ENCODE assay signal across 14 mouse cellular contexts in genomic region chr4:141649244-141649643, GRCm38 (mm10). TPM values are rescaled to one million over a fixed set of nuclear protein-coding genes. Genes with fewer than 3 reads are reported as not detected.
DNase-seq lines count a peak whose midpoint lies in the region; ATAC-seq lines count a peak whose summit lies in the region.
"Had no signal": no experiment of that assay in that cellular context is flagged by ENCODE, and none has a peak within 500 bp of the region (broad histone marks: within the 10 kb centered on the region; RNA-seq: fewer than 3 reads in every experiment).

No protein-coding gene starts in this region.

- H3K27ac ChIP-seq in hindbrain, embryonic 13.5 days, result peak overlapping the region; percentile 70
- H3K27ac ChIP-seq in hindbrain, embryonic 11.5 days (ENCODE audit: low read depth, low read length), result no peak overlapping the region
- peak overlapping the region; percentile 63 for H3K27ac ChIP-seq in neural tube, embryonic 15.5 days (replicated peaks)

- ATAC-seq in hindbrain, embryonic 13.5 days (ENCODE audit: low FRiP score), result no peak
- no peak for ATAC-seq in hindbrain, embryonic 11.5 days (ENCODE audit: low FRiP score)
- ATAC-seq in neural tube, embryonic 15.5 days (ENCODE audit: low FRiP score), result peak; percentile 33; the same call in 1 of the 2 replicates
- ATAC-seq in erythroid progenitor cell, adult 5-6 weeks (replicated peaks; ENCODE audit: low FRiP score, poor library complexity, severe bottlenecking), result no peak
- ATAC-seq: inflammation-experienced regulatory T-cells, adult 6 months had no signal

- no peak overlapping the region for H3K4me3 ChIP-seq in hindbrain, embryonic 13.5 days
- H3K4me3 ChIP-seq in hindbrain, embryonic 11.5 days (ENCODE audit: low read depth, low read length), result no peak overlapping the region
- no peak overlapping the region for H3K4me3 ChIP-seq in neural tube, embryonic 15.5 days (replicated peaks)

- 0 out of 2 replicates have a peak overlapping the region, but pooled peaks have one; percentile 19 for H3K4me2 ChIP-seq in hindbrain, embryonic 13.5 days
- H3K4me2 ChIP-seq in hindbrain, embryonic 11.5 days (replicated peaks; ENCODE audit: low read depth, low read length), result no peak overlapping the region
- H3K4me2 ChIP-seq in neural tube, embryonic 15.5 days, result 0 out of 2 replicates have a peak overlapping the region, but pooled peaks have one; percentile 15

- peak; percentile 47 to 58 for DNase-seq in cerebellum, postnatal 10 days
- no peak for DNase-seq in cerebellum, adult 18-20 months
- no peak for DNase-seq in hindbrain, embryonic 11.5 days (ENCODE audit: low spot score)
- peak; percentile 68 to 77 for DNase-seq in right cerebral cortex, postnatal 10 days (ENCODE audit: low spot score in 2 of 2)
- DNase-seq in right cerebral cortex, postnatal 14 days, result no peak
- DNase-seq: cerebellum, postnatal 25 days; gastrocnemius, postnatal 36 days; kidney, postnatal 10 days; lung, postnatal 14 days had no signal

- peaks cover 40% of the 10 kb centered on the region for H3K4me1 ChIP-seq in hindbrain, embryonic 13.5 days (replicated peaks)
- no peaks in the 10 kb centered on the region for H3K4me1 ChIP-seq in hindbrain, embryonic 11.5 days (replicated peaks; ENCODE audit: control insufficient read depth, insufficient read depth, low read length)
- peaks cover 21% of the 10 kb centered on the region for H3K4me1 ChIP-seq in neural tube, embryonic 15.5 days

- no peaks in the 10 kb centered on the region for H3K27me3 ChIP-seq in hindbrain, embryonic 13.5 days
- no peaks in the 10 kb centered on the region for H3K27me3 ChIP-seq in hindbrain, embryonic 11.5 days (ENCODE audit: control insufficient read depth, insufficient read depth, low read length)
- H3K27me3 ChIP-seq in neural tube, embryonic 15.5 days (replicated peaks), result no peaks in the 10 kb centered on the region

- 62% methylated on average over 6 of the region's 6 CpGs for WGBS in hindbrain, embryonic 13.5 days
- 80% methylated on average over 6 of the region's 6 CpGs for WGBS in hindbrain, embryonic 11.5 days
- 68% methylated on average over 6 of the region's 6 CpGs for WGBS in neural tube, embryonic 15.5 days

- H3K9ac ChIP-seq in hindbrain, embryonic 13.5 days, result no peak overlapping the region
- no peak overlapping the region for H3K9ac ChIP-seq in hindbrain, embryonic 11.5 days (ENCODE audit: low read depth, low read length)
- H3K9ac ChIP-seq in neural tube, embryonic 15.5 days (replicated peaks), result no peak overlapping the region

- peaks cover 32% of the 10 kb centered on the region for H3K36me3 ChIP-seq in hindbrain, embryonic 13.5 days
- no peaks in the 10 kb centered on the region for H3K36me3 ChIP-seq in hindbrain, embryonic 11.5 days (ENCODE audit: control insufficient read depth, insufficient read depth, low read length)
- peaks cover 14% of the 10 kb centered on the region for H3K36me3 ChIP-seq in neural tube, embryonic 15.5 days

- no peaks in the 10 kb centered on the region for H3K9me3 ChIP-seq in hindbrain, embryonic 13.5 days
- no peaks in the 10 kb centered on the region for H3K9me3 ChIP-seq in hindbrain, embryonic 11.5 days (ENCODE audit: control insufficient read depth, low read length)
- H3K9me3 ChIP-seq in neural tube, embryonic 15.5 days (replicated peaks), result no peaks in the 10 kb centered on the region

RNA-seq across cellular contexts. Expression of gene Plekhm2, which starts 15.5 kb away (rescaled TPM):
- 6.9 and 8.2 TPM in 2 replicates for polyA plus RNA-seq in hindbrain, embryonic 13.5 days (2015; fragmentation: Nextera tagmentation; extraction: Ambion mirVana)
- 2.5 and 3.0 TPM in 2 replicates for polyA plus RNA-seq in hindbrain, embryonic 11.5 days (2014; fragmentation: Nextera tagmentation; extraction: Ambion mirVana)
- 6.8 and 8.1 TPM in 2 replicates for polyA plus RNA-seq in neural tube, embryonic 15.5 days (2015; fragmentation: Nextera tagmentation; extraction: Ambion mirVana)
- total RNA-seq in erythroid progenitor cell, adult 5-6 weeks (2015; ENCODE audit: low replicate concordance), result 10.1 and 17.3 TPM in 2 replicates
- total RNA-seq in erythroid progenitor cell, adult 5-6 weeks (2017; ENCODE audit: low replicate concordance), result 2.3 and 4.9 TPM in 2 replicates

RNA-seq across cellular contexts. Expression of gene Slc25a34, which starts 25.6 kb away (rescaled TPM):
- 0.26 TPM in 1 of 2 replicates, not detected in the other for polyA plus RNA-seq in hindbrain, embryonic 13.5 days (2015; fragmentation: Nextera tagmentation; extraction: Ambion mirVana)
- polyA plus RNA-seq in hindbrain, embryonic 11.5 days (2014; fragmentation: Nextera tagmentation; extraction: Ambion mirVana), result not detected in 2 replicates
- polyA plus RNA-seq in neural tube, embryonic 15.5 days (2015; fragmentation: Nextera tagmentation; extraction: Ambion mirVana), result 0.10 and 0.28 TPM in 2 replicates
- not detected in 2 replicates for total RNA-seq in erythroid progenitor cell, adult 5-6 weeks (2015; ENCODE audit: low replicate concordance)
- not detected in 2 replicates for total RNA-seq in erythroid progenitor cell, adult 5-6 weeks (2017; ENCODE audit: low replicate concordance)

RNA-seq across cellular contexts. Expression of gene Tmem82, which starts 30.8 kb away (rescaled TPM):
- polyA plus RNA-seq in hindbrain, embryonic 13.5 days (2015; fragmentation: Nextera tagmentation; extraction: Ambion mirVana), result 0.25 and 0.43 TPM in 2 replicates
- polyA plus RNA-seq in hindbrain, embryonic 11.5 days (2014; fragmentation: Nextera tagmentation; extraction: Ambion mirVana), result 0.33 and 0.52 TPM in 2 replicates
- polyA plus RNA-seq in neural tube, embryonic 15.5 days (2015; fragmentation: Nextera tagmentation; extraction: Ambion mirVana), result 0.18 and 0.88 TPM in 2 replicates
- total RNA-seq in erythroid progenitor cell, adult 5-6 weeks (2015; ENCODE audit: low replicate concordance), result not detected in 2 replicates
- total RNA-seq in erythroid progenitor cell, adult 5-6 weeks (2017; ENCODE audit: low replicate concordance), result not detected in 2 replicates

RNA-seq across cellular contexts. Expression of gene Rsc1a1, which starts 36.2 kb away (rescaled TPM):
- polyA plus RNA-seq in hindbrain, embryonic 13.5 days (2015; fragmentation: Nextera tagmentation; extraction: Ambion mirVana), result 0.44 and 2.8 TPM in 2 replicates
- polyA plus RNA-seq in hindbrain, embryonic 11.5 days (2014; fragmentation: Nextera tagmentation; extraction: Ambion mirVana), result 1.9 and 2.0 TPM in 2 replicates
- 0.22 TPM in 1 of 2 replicates, not detected in the other for polyA plus RNA-seq in neural tube, embryonic 15.5 days (2015; fragmentation: Nextera tagmentation; extraction: Ambion mirVana)
- total RNA-seq in erythroid progenitor cell, adult 5-6 weeks (2015; ENCODE audit: low replicate concordance), result not detected in 2 replicates
- not detected in 2 replicates for total RNA-seq in erythroid progenitor cell, adult 5-6 weeks (2017; ENCODE audit: low replicate concordance)
- total RNA-seq: left cerebral cortex, postnatal 14 days had no signal
- polyA plus RNA-seq: inflammation-experienced regulatory T-cells, adult 6 months had no signal

RNA-seq across cellular contexts. Expression of gene Fblim1, which starts 43.3 kb away (rescaled TPM):
- 41.0 and 43.3 TPM in 2 replicates for polyA plus RNA-seq in hindbrain, embryonic 13.5 days (2015; fragmentation: Nextera tagmentation; extraction: Ambion mirVana)
- polyA plus RNA-seq in hindbrain, embryonic 11.5 days (2014; fragmentation: Nextera tagmentation; extraction: Ambion mirVana), result 29.1 and 31.1 TPM in 2 replicates
- 31.0 and 32.2 TPM in 2 replicates for polyA plus RNA-seq in neural tube, embryonic 15.5 days (2015; fragmentation: Nextera tagmentation; extraction: Ambion mirVana)
- 0.72 and 2.9 TPM in 2 replicates for total RNA-seq in erythroid progenitor cell, adult 5-6 weeks (2015; ENCODE audit: low replicate concordance)
- total RNA-seq in erythroid progenitor cell, adult 5-6 weeks (2017; ENCODE audit: low replicate concordance), result 0.77 TPM in 1 of 2 replicates, not detected in the other

Comparison
In these comparisons a context has a peak if more than half of its experiments do, and no peak if none do; other contexts are left out.
1. DNase-seq: peak in cerebellum, postnatal 10 days (2 of 2) and right cerebral cortex, postnatal 10 days (2 of 2); none in cerebellum, adult 18-20 months (0 of 2), hindbrain, embryonic 11.5 days (single experiment) and right cerebral cortex, postnatal 14 days (single experiment).